13 mouse cellular contexts compared by ENCODE assay signal in genomic region chr16:36665782-36666181, GRCm38 (mm10). TPM values are rescaled to one million over a fixed set of nuclear protein-coding genes. Genes with fewer than 3 reads are reported as not detected.
A peak's percentile ranks its signal among the peaks of the same experiment; 100 is the strongest.
DNase-seq lines count a peak whose midpoint lies in the region; ATAC-seq lines count a peak whose summit lies in the region.
"Had no signal": no experiment of that assay in that cellular context is flagged by ENCODE, and none has a peak within 500 bp of the region (broad histone marks: within the 10 kb centered on the region; RNA-seq: fewer than 3 reads in every experiment).

Gene Cd86 (minus strand): TSS chr16:36666081.

- peak within 1 kb of the TSS; percentile 24; the same call in 1 of the 2 replicates for H3K4me3 ChIP-seq in liver, embryonic 16.5 days (ENCODE audit: low read depth, low read length)
- no peak within 1 kb of the TSS for H3K4me3 ChIP-seq in forebrain, embryonic 13.5 days
- H3K4me3 ChIP-seq: embryonic facial prominence, embryonic 12.5 days; limb, embryonic 10.5 days; midbrain, embryonic 13.5 days had no signal

- no peak within 1 kb of the TSS for H3K9ac ChIP-seq in liver, embryonic 16.5 days (ENCODE audit: low read depth, low read length)
- no peak within 1 kb of the TSS for H3K9ac ChIP-seq in forebrain, embryonic 13.5 days
- H3K9ac ChIP-seq: embryonic facial prominence, embryonic 12.5 days; midbrain, embryonic 13.5 days had no signal

- no peaks in the 10 kb centered on the region for H3K36me3 ChIP-seq in liver, embryonic 16.5 days (ENCODE audit: control insufficient read depth, insufficient read depth)
- H3K36me3 ChIP-seq in forebrain, embryonic 13.5 days (ENCODE audit: poor library complexity, severe bottlenecking) = no peaks in the 10 kb centered on the region
- H3K36me3 ChIP-seq: embryonic facial prominence, embryonic 12.5 days; limb, embryonic 10.5 days; midbrain, embryonic 13.5 days had no signal

- peak within 1 kb of the TSS; percentile 34; the same call in 1 of the 2 replicates for H3K4me2 ChIP-seq in liver, embryonic 16.5 days (ENCODE audit: low read depth, low read length)
- H3K4me2 ChIP-seq in forebrain, embryonic 13.5 days = no peak within 1 kb of the TSS
- H3K4me2 ChIP-seq: embryonic facial prominence, embryonic 12.5 days; midbrain, embryonic 13.5 days had no signal

- no peaks in the 10 kb centered on the region for H3K4me1 ChIP-seq in liver, embryonic 16.5 days (ENCODE audit: control insufficient read depth, low read depth, low read length)
- H3K4me1 ChIP-seq in forebrain, embryonic 13.5 days = no peaks in the 10 kb centered on the region
- H3K4me1 ChIP-seq: embryonic facial prominence, embryonic 12.5 days; limb, embryonic 10.5 days; midbrain, embryonic 13.5 days had no signal

- H3K27ac ChIP-seq in liver, embryonic 16.5 days (ENCODE audit: low read length) = no peak within 1 kb of the TSS
- no peak within 1 kb of the TSS for H3K27ac ChIP-seq in forebrain, embryonic 13.5 days
- H3K27ac ChIP-seq: embryonic facial prominence, embryonic 12.5 days; limb, embryonic 10.5 days; midbrain, embryonic 13.5 days had no signal

- ATAC-seq in liver, embryonic 16.5 days (ENCODE audit: low read depth) = no peak
- ATAC-seq in forebrain, embryonic 13.5 days = no peak
- ATAC-seq: midbrain, embryonic 13.5 days; Patski had no signal

- H3K9me3 ChIP-seq in liver, embryonic 16.5 days (replicated peaks; ENCODE audit: control insufficient read depth, low read length) = no peaks in the 10 kb centered on the region
- no peaks in the 10 kb centered on the region for H3K9me3 ChIP-seq in forebrain, embryonic 13.5 days (replicated peaks)
- H3K9me3 ChIP-seq: embryonic facial prominence, embryonic 12.5 days; limb, embryonic 10.5 days; midbrain, embryonic 13.5 days had no signal

- peak; percentile 14 for DNase-seq in layer of hippocampus, adult 9-11 months
- DNase-seq in layer of hippocampus, postnatal 14 days (ENCODE audit: low spot score in 2 of 2) = no peak
- peak; percentile 52 for DNase-seq in T-cell, adult 2 months (ENCODE audit: low spot score)
- DNase-seq in spleen, adult 12 weeks (ENCODE audit: low spot score) = peak; percentile 18
- no peak for DNase-seq in gastrocnemius, postnatal 4 days (ENCODE audit: low spot score in 2 of 2)
- DNase-seq in adrenal gland, adult 18-20 months (ENCODE audit: low spot score in 2 of 2) = no peak
- DNase-seq: kidney, adult 11 months had no signal

- 20% methylated on average over 13 of the region's 13 CpGs for WGBS in liver, embryonic 16.5 days (ENCODE audit: insufficient replicate concordance)
- 92% methylated on average over 13 of the region's 13 CpGs for WGBS in forebrain, embryonic 13.5 days

- no peaks in the 10 kb centered on the region for H3K27me3 ChIP-seq in liver, embryonic 16.5 days (ENCODE audit: control insufficient read depth, insufficient read depth, low read depth, low read length)
- no peaks in the 10 kb centered on the region for H3K27me3 ChIP-seq in forebrain, embryonic 13.5 days
- H3K27me3 ChIP-seq: embryonic facial prominence, embryonic 12.5 days; midbrain, embryonic 13.5 days had no signal

RNA-seq across cellular contexts. Expression of gene Cd86, which starts in this region (rescaled TPM):
- 1 to 10 TPM; 1.7 to 2.1 TPM for total RNA-seq in layer of hippocampus, postnatal 14 days (2021)
- polyA plus RNA-seq in liver, embryonic 16.5 days (2015; fragmentation: Nextera tagmentation; extraction: Ambion mirVana) = 8.2 and 9.3 TPM in 2 replicates
- polyA plus RNA-seq in forebrain, embryonic 13.5 days (2015; fragmentation: Nextera tagmentation; extraction: Ambion mirVana) = 0.77 and 0.85 TPM in 2 replicates
- total RNA-seq in gastrocnemius, postnatal 4 days (2021) = 1 to 10 TPM; 1.9 to 2.3 TPM
- 1 to 10 TPM; 1.2 to 3.5 TPM for total RNA-seq in adrenal gland, adult 18-20 months (2021)
- polyA plus RNA-seq: Patski had no signal

Comparison
In these comparisons a context has a peak if more than half of its experiments do, and no peak if none do; other contexts are left out.
1. DNase-seq: peak in layer of hippocampus, adult 9-11 months (single experiment), T-cell, adult 2 months (single experiment) and spleen, adult 12 weeks (single experiment); none in layer of hippocampus, postnatal 14 days (0 of 2), gastrocnemius, postnatal 4 days (0 of 2) and adrenal gland, adult 18-20 months (0 of 2).